Mouse (Mus musculus) midbrain, embryonic 12.5 days (tissue): Measurements from ENCODE around the gene Prkar1a. TPM values are rescaled to one million over a fixed set of nuclear protein-coding genes. Genes with fewer than 3 reads are reported as not detected.
A peak's percentile ranks its signal among the peaks of the same experiment; 100 is the strongest.

Source experiments
- ATAC-seq: fragments of 200-750 bp; cut with Nextera tagmentation; 2 replicates; pipeline ENCODE4 v1.8.0; 2017; ENCODE audit warnings: low read depth, moderate TSS enrichment, moderate library complexity; ENCODE audit not compliant: low FRiP score
- H3K27ac ChIP-seq: fragments of 300-500 bp; sonication (generic); replicated peaks from 2 replicates; pipeline ENCODE4 v1.5.1; 2016; ENCODE audit warnings: mild to moderate bottlenecking
- H3K27me3 ChIP-seq: fragments of 300-500 bp; sonication (generic); 2 replicates; pipeline ENCODE4 v1.6.1; 2016; ENCODE audit warnings: mild to moderate bottlenecking
- H3K36me3 ChIP-seq: fragments of 300-500 bp; sonication (generic); 2 replicates; pipeline ENCODE4 v1.6.1; 2016
- H3K4me1 ChIP-seq: fragments of 300-500 bp; sonication (generic); 2 replicates; pipeline ENCODE4 v1.6.1; 2016
- H3K4me2 ChIP-seq: fragments of 300-500 bp; sonication (generic); replicated peaks from 2 replicates; pipeline ENCODE4 v1.6.1; 2016; ENCODE audit warnings: mild to moderate bottlenecking, moderate library complexity
- H3K4me3 ChIP-seq: fragments of 300-500 bp; sonication (generic); 2 replicates; pipeline ENCODE4 v1.5.1; 2016; ENCODE audit warnings: mild to moderate bottlenecking
- H3K9ac ChIP-seq: fragments of 300-500 bp; sonication (generic); replicated peaks from 2 replicates; pipeline ENCODE4 v1.6.1; 2016; ENCODE audit warnings: mild to moderate bottlenecking, moderate library complexity
- H3K9me3 ChIP-seq: fragments of 300-500 bp; sonication (generic); 2 replicates; pipeline ENCODE4 v1.6.1; 2016; ENCODE audit warnings: mild to moderate bottlenecking
- WGBS: fragments of 180-500 bp; shearing (Covaris S2); methylation state at CpG from one replicate; pipeline ENCODE4 v1.1.7; 2016; 5-methylcytosine and 5-hydroxymethylcytosine counted together
- polyA plus RNA-seq: library from polyadenylated mRNA; unstranded; fragments of >200 nt; fragmentation: Nextera tagmentation; extraction: Ambion mirVana; gene quantifications from 2 replicates; pipeline ENCODE4 v1.2.1, GENCODE M21; 2016

Gene Prkar1a
- polyA plus RNA-seq, 1 experiment from 2014 or later = 429 TPM

DNA sequence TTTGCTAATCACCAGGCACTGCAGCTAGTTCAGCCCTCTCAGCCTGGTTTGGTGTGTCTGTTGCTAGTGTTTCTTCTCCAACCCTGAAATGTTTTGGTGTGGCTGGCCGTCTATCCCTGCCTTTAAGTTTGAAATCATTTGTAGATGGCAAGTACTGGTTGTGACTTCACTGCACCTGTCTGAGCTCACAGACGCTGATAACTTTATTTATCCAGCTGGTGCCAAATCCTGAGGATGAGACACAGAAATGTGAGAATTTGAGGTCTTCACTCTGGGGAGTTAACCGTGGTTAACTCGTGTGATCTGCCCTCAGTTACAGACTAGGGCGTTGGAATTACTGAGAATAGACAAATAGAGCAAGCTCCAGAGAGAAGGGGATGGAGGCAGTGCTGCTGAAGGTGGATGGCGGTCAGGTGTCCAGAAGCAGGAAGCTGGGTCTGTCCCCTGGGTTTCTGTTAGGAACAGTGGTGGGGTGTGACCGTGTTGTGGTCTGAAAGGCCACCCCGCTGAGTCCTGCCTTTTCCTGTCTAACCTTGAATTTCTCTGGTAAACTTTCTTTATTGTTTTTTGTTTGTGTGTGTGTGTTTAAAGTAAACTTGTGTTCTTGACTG lies 19.0 kb downstream of the Prkar1a start:
- Histone ChIP-seq H3K4me3 (no peak overlapping the region), H3K36me3 (peaks cover 68% of the 10 kb centered on the region), H3K9me3 (no peaks in the 10 kb centered on the region), H3K27me3 (no peaks in the 10 kb centered on the region), H3K27ac (no peak overlapping the region), H3K4me1 (no peaks in the 10 kb centered on the region), H3K9ac (no peak overlapping the region), H3K4me2 (no peak overlapping the region)
- no peak for ATAC-seq
- WGBS = 88% methylated on average over 8 of the region's 8 CpGs

DNA sequence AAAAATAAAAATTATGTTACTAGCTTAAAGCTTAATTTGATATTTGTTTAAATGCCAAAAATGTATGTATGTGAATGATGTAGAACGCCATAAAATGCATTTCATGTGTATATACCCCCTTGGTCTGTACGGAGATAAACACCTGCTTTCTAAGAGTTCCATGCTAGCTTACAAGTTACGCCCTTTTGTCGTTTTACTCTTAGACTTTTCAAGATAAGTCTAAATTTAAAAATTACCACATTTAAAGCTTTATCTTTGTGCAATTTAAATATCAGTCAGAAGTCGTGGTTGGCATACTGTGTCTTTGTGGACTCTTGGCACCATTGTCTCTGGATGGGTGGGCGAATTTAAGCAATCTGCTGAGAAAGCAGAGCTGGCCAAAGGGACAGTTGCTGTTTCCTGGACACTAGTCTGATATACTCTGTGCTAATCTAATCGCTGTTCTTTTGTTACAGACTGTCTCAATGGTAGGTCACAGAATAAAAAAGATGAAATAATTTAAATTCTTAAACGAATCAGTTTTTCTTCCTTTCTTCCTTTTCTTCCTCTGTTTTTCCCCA lies 20.0 kb downstream of the Prkar1a start:
- no peak overlapping the region for H3K4me2 ChIP-seq
- no peak overlapping the region for H3K9ac ChIP-seq
- H3K4me3 ChIP-seq = no peak overlapping the region
- no peaks in the 10 kb centered on the region for H3K27me3 ChIP-seq
- ATAC-seq = no peak
- 92% methylated on average over 8 of the region's 8 CpGs for WGBS
- H3K27ac ChIP-seq = no peak overlapping the region
- H3K4me1 ChIP-seq = no peaks in the 10 kb centered on the region
- H3K9me3 ChIP-seq = no peaks in the 10 kb centered on the region
- peaks cover 58% of the 10 kb centered on the region for H3K36me3 ChIP-seq

DNA sequence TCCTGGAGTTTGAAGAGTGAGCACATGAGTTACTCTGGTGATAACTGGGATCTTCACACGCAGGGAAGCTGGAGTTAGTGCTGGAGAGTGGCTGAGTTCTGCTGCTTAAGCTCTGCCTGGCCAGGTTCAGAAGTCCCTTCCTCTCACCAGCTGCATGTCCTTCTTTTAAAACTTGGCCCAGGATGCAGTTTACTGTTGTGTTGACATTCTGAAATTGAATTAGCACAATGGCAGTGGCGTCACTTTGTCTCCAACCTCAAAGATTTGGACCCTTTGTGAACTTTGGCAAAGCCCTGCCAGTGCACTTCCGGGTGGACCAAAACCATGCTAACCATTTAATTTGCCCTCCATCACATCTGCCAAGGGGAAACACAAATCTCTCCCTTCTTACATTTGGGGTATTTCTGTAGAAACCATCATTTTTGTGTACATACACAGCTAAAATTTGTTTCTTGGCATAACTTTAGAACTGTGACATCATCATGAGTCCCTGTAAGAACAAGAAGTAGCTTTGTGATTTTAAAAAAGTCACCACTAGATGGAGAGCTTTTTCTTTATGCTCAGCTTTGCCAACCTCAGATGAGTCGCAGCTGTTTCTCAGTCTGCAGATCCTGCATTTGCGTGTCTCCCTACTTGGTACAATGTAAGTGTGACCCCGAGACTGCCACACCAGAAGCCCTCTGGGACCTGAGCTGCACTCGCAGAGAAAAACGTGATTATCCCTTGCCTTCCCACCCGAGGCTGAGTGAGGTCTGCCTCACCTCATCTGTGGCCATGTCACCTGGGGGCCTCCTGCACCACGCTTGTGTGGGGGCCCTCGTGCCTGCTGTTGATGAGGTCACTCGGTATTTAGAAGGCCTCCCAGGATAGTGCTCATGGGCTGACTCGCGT lies 21.1 kb downstream of the Prkar1a start:
- 63% methylated on average over 14 of the region's 14 CpGs for WGBS
- H3K4me3 ChIP-seq = no peak overlapping the region
- no peak overlapping the region for H3K27ac ChIP-seq
- H3K9me3 ChIP-seq = no peaks in the 10 kb centered on the region
- H3K4me2 ChIP-seq = no peak overlapping the region
- H3K4me1 ChIP-seq = no peaks in the 10 kb centered on the region
- peaks cover 48% of the 10 kb centered on the region for H3K36me3 ChIP-seq
- peak; percentile 69 for ATAC-seq
- peaks cover 5% of the 10 kb centered on the region; the same call in 1 of the 2 replicates for H3K27me3 ChIP-seq
- no peak overlapping the region for H3K9ac ChIP-seq

DNA sequence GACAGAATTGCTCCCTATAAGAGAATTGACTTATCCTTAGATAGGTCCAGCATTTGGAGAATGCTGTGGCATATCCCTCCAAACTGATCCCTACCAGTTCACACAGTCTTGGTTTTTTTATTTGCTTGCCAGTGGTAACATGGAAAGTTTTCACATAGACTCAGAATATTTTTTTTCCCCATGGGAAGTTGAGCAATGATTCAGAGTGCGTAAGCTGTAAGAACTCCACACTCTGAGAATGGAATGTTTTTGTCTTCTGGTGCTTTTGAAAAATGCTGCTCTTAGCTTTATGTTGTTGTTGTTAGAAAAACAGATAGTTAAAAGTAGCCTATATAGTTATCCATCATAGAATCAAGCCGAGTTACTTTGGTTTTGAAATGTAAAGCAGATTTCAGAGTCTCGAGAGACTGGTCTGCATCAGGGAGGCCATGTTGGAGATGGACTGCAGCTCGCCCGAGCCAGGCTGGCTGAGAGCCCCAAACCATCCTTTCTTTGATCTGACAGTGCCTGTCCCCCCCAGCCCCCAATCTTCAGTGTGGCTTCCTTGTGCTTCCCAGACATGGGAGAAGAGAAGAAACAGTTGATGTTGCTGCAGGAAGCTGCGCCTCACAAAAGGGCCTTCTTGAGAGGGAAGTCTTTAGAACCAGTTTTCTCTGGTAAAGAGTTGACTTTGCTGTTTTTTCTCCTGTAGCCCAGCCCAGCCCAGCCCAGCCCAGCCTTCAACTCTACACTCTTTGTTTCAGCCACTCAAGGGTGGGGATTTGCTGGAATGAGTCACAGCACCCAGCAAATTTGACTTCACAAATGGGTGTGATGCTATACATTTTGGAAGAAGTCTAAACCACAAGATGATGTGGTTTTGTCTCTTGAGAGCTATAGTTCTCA lies 22.2 kb downstream of the Prkar1a start:
- ATAC-seq = no peak
- no peak overlapping the region for H3K4me2 ChIP-seq
- H3K9ac ChIP-seq = no peak overlapping the region
- WGBS = 83% methylated on average over 6 of the region's 6 CpGs
- no peak overlapping the region for H3K4me3 ChIP-seq
- H3K27ac ChIP-seq = no peak overlapping the region
- H3K4me1 ChIP-seq = no peaks in the 10 kb centered on the region
- H3K27me3 ChIP-seq = peaks cover 15% of the 10 kb centered on the region; the same call in 1 of the 2 replicates
- H3K9me3 ChIP-seq = no peaks in the 10 kb centered on the region
- peaks cover 37% of the 10 kb centered on the region for H3K36me3 ChIP-seq

DNA sequence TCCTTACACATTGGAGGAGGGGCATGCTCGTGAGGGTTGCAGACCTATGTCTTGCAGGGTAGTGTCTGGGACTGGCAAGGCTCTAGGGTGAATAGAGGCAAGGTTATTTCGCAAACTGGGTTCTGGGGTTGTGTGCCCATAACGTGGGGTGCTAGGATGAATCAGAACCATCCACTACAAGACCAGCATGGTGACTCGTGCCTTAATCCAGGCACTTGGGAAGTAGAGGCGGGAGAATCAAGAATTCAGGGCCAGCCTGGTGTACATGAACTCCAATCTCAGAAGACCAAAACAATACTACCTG lies 22.8 kb downstream of the Prkar1a start:
- Histone ChIP-seq H3K4me3 (no peak overlapping the region), H3K9me3 (no peaks in the 10 kb centered on the region), H3K4me1 (no peaks in the 10 kb centered on the region), H3K9ac (no peak overlapping the region), H3K27ac (no peak overlapping the region), H3K4me2 (no peak overlapping the region), H3K27me3 (peaks cover 20% of the 10 kb centered on the region; the same call in 1 of the 2 replicates), H3K36me3 (peaks cover 31% of the 10 kb centered on the region)
- 89% methylated on average over 5 of the region's 5 CpGs for WGBS
- no peak for ATAC-seq

DNA sequence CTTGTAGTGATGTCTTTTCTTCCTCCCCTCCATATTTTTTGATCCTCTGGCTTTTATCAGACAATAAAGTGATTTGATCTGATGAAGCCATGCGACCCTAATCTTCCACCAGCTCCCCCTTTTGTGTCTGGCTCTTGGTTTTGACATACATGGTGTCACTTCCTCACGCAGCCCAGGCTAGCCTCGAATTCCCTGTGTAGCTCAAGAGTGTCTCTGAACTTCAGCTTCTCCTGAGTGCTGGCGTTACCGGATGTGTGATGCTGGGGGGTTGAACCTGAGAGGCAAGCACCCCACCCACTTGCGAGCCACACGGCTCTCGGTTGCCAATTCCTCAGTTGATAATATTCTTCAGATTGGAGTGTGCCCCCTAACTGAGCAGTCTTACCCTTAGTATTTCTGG lies 23.2 kb downstream of the Prkar1a start:
- no peaks in the 10 kb centered on the region for H3K4me1 ChIP-seq
- 87% methylated on average over 8 of the region's 8 CpGs for WGBS
- no peak for ATAC-seq
- no peaks in the 10 kb centered on the region for H3K9me3 ChIP-seq
- H3K9ac ChIP-seq = no peak overlapping the region
- H3K4me3 ChIP-seq = no peak overlapping the region
- H3K27ac ChIP-seq = no peak overlapping the region
- H3K36me3 ChIP-seq = peaks cover 27% of the 10 kb centered on the region
- no peak overlapping the region for H3K4me2 ChIP-seq
- peaks cover 23% of the 10 kb centered on the region; the same call in 1 of the 2 replicates for H3K27me3 ChIP-seq

DNA sequence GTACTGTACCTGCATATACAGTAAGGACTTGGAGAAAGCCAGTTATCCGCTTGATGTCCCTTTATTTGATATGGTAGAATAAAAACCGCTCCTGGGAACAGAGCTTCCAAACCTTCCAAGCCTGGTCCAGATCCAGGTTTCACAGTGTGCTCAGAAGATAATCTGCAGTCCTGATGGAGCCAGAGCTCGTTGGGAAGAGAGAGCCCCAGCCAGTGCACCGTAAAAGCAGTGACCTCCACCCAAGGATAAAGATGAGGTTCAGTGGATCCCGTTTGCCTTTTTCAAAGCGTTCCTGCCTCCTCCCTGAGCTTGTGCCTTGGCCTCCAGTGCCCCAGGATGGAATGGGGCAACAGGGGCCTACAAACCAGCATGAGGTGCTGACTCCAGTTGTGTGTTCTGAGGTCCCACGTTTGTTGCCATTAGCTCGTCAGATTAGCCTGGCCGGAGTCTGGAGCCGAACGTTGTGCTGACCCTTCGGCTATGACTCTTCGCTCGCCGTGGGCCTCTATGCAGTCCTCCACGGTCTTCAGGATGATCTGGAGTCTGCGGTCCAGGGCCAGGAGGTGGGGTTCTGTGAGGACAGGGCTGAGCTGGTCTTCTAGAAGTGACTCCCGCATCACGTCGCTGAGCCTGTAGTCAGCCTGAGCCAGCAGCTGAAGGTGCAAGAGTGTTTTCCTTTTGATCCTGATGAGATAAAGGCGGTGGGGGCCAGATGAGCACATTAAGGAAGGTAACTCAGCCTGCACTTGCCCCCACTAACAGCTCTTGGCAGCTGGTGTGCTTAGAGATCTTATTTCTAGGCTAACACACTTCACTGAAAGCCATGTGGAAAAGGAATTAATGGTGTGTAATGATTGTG lies 23.9 kb downstream of the Prkar1a start:
- no peaks in the 10 kb centered on the region for H3K9me3 ChIP-seq
- no peak overlapping the region for H3K27ac ChIP-seq
- H3K4me2 ChIP-seq = no peak overlapping the region
- no peak overlapping the region for H3K4me3 ChIP-seq
- no peaks in the 10 kb centered on the region for H3K4me1 ChIP-seq
- H3K9ac ChIP-seq = no peak overlapping the region
- peaks cover 23% of the 10 kb centered on the region; the same call in 1 of the 2 replicates for H3K27me3 ChIP-seq
- H3K36me3 ChIP-seq = peaks cover 20% of the 10 kb centered on the region
- 72% methylated on average over 21 of the region's 21 CpGs for WGBS
- ATAC-seq = no peak

DNA sequence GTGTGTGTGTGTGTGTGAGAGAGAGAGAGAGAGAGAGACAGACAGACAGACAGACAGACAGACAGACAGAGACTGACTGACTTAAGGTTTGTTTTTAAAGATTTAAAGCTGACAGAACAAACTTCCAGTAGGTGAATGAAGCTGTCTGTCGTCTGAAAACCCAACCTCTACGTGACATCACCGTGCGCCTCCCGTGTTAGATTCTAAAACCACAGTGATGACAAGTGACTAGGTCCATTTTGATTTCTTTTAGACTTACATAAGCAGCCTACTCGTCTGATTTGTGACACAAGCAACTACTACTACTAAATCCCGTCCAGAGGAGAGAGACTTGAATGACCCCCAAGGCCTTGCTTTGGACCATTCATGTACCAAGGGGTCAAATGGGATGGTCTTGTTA lies 24.5 kb downstream of the Prkar1a start:
- WGBS = 89% methylated on average over 7 of the region's 7 CpGs
- Histone ChIP-seq H3K9me3 (no peaks in the 10 kb centered on the region), H3K27me3 (peaks cover 29% of the 10 kb centered on the region; the same call in 1 of the 2 replicates), H3K27ac (no peak overlapping the region), H3K4me1 (no peaks in the 10 kb centered on the region), H3K36me3 (peaks cover 14% of the 10 kb centered on the region), H3K4me3 (no peak overlapping the region), H3K4me2 (no peak overlapping the region), H3K9ac (no peak overlapping the region)
- ATAC-seq = no peak

DNA sequence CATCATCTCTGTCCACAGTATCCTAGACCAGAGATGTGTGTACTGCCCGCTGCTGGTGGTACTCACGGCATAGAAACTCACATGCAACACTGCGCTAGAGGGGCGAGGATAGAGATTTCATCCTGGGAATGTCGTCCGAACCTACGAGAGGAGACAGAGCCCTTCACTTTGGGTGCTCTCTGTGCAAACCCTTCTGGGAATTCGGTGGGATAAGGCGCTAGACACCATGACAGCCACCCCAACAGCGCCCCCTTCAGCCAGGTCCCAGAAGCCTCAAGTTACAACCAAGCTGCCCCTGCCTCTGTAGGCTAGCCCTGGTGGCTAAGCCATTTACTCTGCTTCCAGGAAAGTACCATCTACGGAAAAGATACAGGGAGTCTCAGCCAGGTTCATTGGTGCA lies 25.3 kb downstream of the Prkar1a start:
- no peak overlapping the region for H3K9ac ChIP-seq
- H3K4me1 ChIP-seq = no peaks in the 10 kb centered on the region
- H3K36me3 ChIP-seq = peaks cover 14% of the 10 kb centered on the region
- H3K4me2 ChIP-seq = no peak overlapping the region
- H3K27me3 ChIP-seq = peaks cover 30% of the 10 kb centered on the region; the same call in 1 of the 2 replicates
- H3K4me3 ChIP-seq = no peak overlapping the region
- no peaks in the 10 kb centered on the region for H3K9me3 ChIP-seq
- ATAC-seq = no peak
- no peak overlapping the region for H3K27ac ChIP-seq
- 72% methylated on average over 11 of the region's 11 CpGs for WGBS

DNA sequence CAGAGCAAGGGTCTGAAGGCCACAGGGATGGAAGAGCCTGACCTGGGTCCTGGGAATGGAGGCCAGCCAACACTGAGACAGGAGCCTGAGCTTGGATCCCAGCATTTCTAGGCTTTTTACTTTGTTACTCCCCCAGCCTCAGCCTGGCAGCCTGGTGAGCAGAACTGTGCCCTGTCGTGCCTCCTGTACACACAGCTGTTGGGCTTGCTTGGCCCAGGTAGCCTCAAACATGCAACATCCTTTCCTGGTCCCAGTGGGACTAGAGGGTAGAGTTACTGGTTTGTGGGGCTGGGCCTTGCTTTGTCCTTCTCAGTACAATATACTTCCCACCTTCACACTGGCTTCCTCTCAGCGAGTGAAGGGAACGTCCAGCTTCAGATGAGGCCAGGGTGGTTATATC lies 26.0 kb downstream of the Prkar1a start:
- H3K4me2 ChIP-seq = no peak overlapping the region

DNA sequence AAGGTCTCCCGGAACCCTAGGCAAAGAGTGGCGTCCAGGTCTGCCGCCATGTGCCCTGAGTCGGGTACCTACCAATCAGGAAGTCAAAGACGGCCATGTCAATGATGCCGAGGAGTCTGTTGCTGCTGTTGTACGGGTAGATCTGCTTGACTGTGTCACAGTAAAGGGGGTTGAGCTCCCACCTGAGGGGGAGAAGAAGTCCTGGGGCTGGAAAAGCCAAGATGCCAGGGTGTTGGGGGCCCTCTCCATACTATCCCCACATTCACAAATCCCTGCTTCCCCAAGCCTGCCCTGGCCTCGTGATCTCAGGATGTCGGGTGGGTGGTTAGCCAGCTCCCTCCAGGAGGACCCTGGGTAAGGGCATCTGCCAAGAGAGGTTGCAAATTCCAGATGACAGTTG lies 26.6 kb downstream of the Prkar1a start:
- Histone ChIP-seq H3K27ac (no peak overlapping the region), H3K4me2 (no peak overlapping the region), H3K27me3 (peaks cover 30% of the 10 kb centered on the region; the same call in 1 of the 2 replicates), H3K4me3 (no peak overlapping the region), H3K9me3 (no peaks in the 10 kb centered on the region), H3K4me1 (no peaks in the 10 kb centered on the region), H3K36me3 (0 out of 2 replicates have a peak, but pooled peaks cover 3% of the 10 kb centered on the region), H3K9ac (no peak overlapping the region)
- ATAC-seq = no peak
- 86% methylated on average over 9 of the region's 9 CpGs for WGBS

More for the DNA sequence above, 26.0 kb downstream of the Prkar1a start:
- no peaks in the 10 kb centered on the region for H3K9me3 ChIP-seq
- ATAC-seq = no peak
- no peaks in the 10 kb centered on the region for H3K4me1 ChIP-seq
- no peak overlapping the region for H3K27ac ChIP-seq
- H3K4me3 ChIP-seq = no peak overlapping the region
- peaks cover 30% of the 10 kb centered on the region; the same call in 1 of the 2 replicates for H3K27me3 ChIP-seq
- WGBS = 92% methylated on average over 3 of the region's 3 CpGs
- peaks cover 8% of the 10 kb centered on the region for H3K36me3 ChIP-seq
- H3K9ac ChIP-seq = no peak overlapping the region
